Mouse (Mus musculus) neural tube, embryonic 11.5 days (tissue): ENCODE measurements around the gene Lrrc73. TPM values are rescaled to one million over a fixed set of nuclear protein-coding genes. Genes with fewer than 3 reads are reported as not detected.
A peak's percentile ranks its signal among the peaks of the same experiment; 100 is the strongest.

Experiments used
- microRNA counts: library from miRNA; unstranded; fragments of <30 nt; microRNA quantifications from one replicate; lab custom pipeline; 2015
- microRNA-seq: library from miRNA; unstranded; fragments of <30 nt; microRNA quantifications from one replicate; pipeline ENCODE4, GENCODE M21; 2016
- polyA plus RNA-seq: library from polyadenylated mRNA; unstranded; fragments of >200 nt; fragmentation: Nextera tagmentation; extraction: Ambion mirVana; gene quantifications from 2 replicates; pipeline ENCODE4 v1.2.1, GENCODE M21; 2014

Gene Lrrc73
- polyA plus RNA-seq, 1 experiment from 2014 or later, result 2.8 TPM

MicroRNAs within 50 kb of the gene (microRNA counts, 519-probe panel; counts per million panel counts)
- 171 counts per million, percentile 57 among the panel's probes with 10 or more counts for microRNA mmu-miR-693-3p (lab: Ali Mortazavi, UCI)
- 171 counts per million, percentile 57 among the panel's probes with 10 or more counts for microRNA mmu-miR-693-5p (lab: Ali Mortazavi, UCI)

Small RNAs within 50 kb of the gene (microRNA-seq; reads per million reads assigned to microRNA genes)
- not detected for gene Mir693

Other genes starting within 250 kb of the Lrrc73 start
- gene Vegfa, start 221.2 kb upstream of the Lrrc73 start, polyA plus RNA-seq, result 2.3 and 3.4 TPM in 2 replicates
- gene Mrps18a, start 142.5 kb upstream of the Lrrc73 start, polyA plus RNA-seq, result 125 and 128 TPM in 2 replicates
- 8.9 and 12.6 TPM in 2 replicates for gene Rsph9, start 109.3 kb upstream of the Lrrc73 start, polyA plus RNA-seq
- 34.3 and 36.0 TPM in 2 replicates for gene Mad2l1bp, start 100.0 kb upstream of the Lrrc73 start, polyA plus RNA-seq
- gene Gtpbp2, start 92.5 kb upstream of the Lrrc73 start, polyA plus RNA-seq, result 23.8 and 27.3 TPM in 2 replicates
- gene Polh, start 50.9 kb upstream of the Lrrc73 start, polyA plus RNA-seq, result 8.9 and 9.5 TPM in 2 replicates
- gene Xpo5, start 50.7 kb upstream of the Lrrc73 start, polyA plus RNA-seq, result 68.4 and 73.4 TPM in 2 replicates
- gene Polr1c, start 5.5 kb upstream of the Lrrc73 start, polyA plus RNA-seq, result 105 TPM in 2 replicates
- 79.4 and 89.9 TPM in 2 replicates for gene Yipf3, start 5.5 kb upstream of the Lrrc73 start, polyA plus RNA-seq
- 47.6 and 48.8 TPM in 2 replicates for gene Tjap1, start 29.5 kb downstream of the Lrrc73 start, polyA plus RNA-seq
- 1.1 and 1.3 TPM in 2 replicates for gene Dlk2, start 43.9 kb downstream of the Lrrc73 start, polyA plus RNA-seq
- 5.5 and 8.4 TPM in 2 replicates for gene Abcc10, start 74.8 kb downstream of the Lrrc73 start, polyA plus RNA-seq
- gene Zfp318, start 130.2 kb downstream of the Lrrc73 start, polyA plus RNA-seq, result 15.0 and 15.8 TPM in 2 replicates
- gene Crip3, start 175.4 kb downstream of the Lrrc73 start, polyA plus RNA-seq, result 0.24 and 0.74 TPM in 2 replicates
- not detected in 2 replicates for gene Slc22a7, start 184.9 kb downstream of the Lrrc73 start, polyA plus RNA-seq
- gene Ttbk1, start 234.1 kb downstream of the Lrrc73 start, polyA plus RNA-seq, result 2.6 and 3.1 TPM in 2 replicates
- gene Dnph1, start 243.2 kb downstream of the Lrrc73 start, polyA plus RNA-seq, result 55.3 and 64.9 TPM in 2 replicates